Mouse (Mus musculus) neural tube, embryonic 10.5 days (tissue): ENCODE results near the gene Mecom.

ENCODE experiments used
- DNase-seq: peaks from one replicate; pipeline ENCODE4 v3.0.0-alpha.2; 2017; ENCODE audit warnings: low spot score; ENCODE audit errors: extremely low spot score

Mecom gene

GRCm38 (mm10) chr3:30043525-30043924 lies 504.3 kb downstream of the Mecom start:
- no peak for DNase-seq

GRCm38 (mm10) chr3:30038545-30038944 lies 509.3 kb downstream of the Mecom start:
- DNase-seq, result no peak

GRCm38 (mm10) chr3:30019961-30020360 lies 527.8 kb downstream of the Mecom start:
- no peak for DNase-seq

GRCm38 (mm10) chr3:30019411-30019810 lies 528.4 kb downstream of the Mecom start:
- no peak for DNase-seq

- peak; percentile 61 for DNase-seq
Measured at GRCm38 (mm10) chr3:30018202-30018601, 529.6 kb downstream of the Mecom start.

GRCm38 (mm10) chr3:30016766-30017165 lies 531.0 kb downstream of the Mecom start:
- DNase-seq, result no peak

GRCm38 (mm10) chr3:30014962-30015660 lies 532.7 kb downstream of the Mecom start:
- peak; percentile 73 for DNase-seq

- DNase-seq, result no peak
Measured at GRCm38 (mm10) chr3:30014279-30014678, 533.5 kb downstream of the Mecom start.

- no peak for DNase-seq
Measured at GRCm38 (mm10) chr3:30013416-30013815, 534.4 kb downstream of the Mecom start.

GRCm38 (mm10) chr3:30012666-30013365 lies 535.0 kb downstream of the Mecom start:
- peak; percentile 86 for DNase-seq

- DNase-seq, result peak; percentile 65
Measured at GRCm38 (mm10) chr3:30012150-30012549, 535.7 kb downstream of the Mecom start.

GRCm38 (mm10) chr3:30011712-30012111 lies 536.1 kb downstream of the Mecom start:
- DNase-seq, result no peak

- DNase-seq, result no peak
Measured at GRCm38 (mm10) chr3:30010889-30011288, 536.9 kb downstream of the Mecom start.

GRCm38 (mm10) chr3:30009596-30009995 lies 538.2 kb downstream of the Mecom start:
- no peak for DNase-seq

GRCm38 (mm10) chr3:30004888-30005405 lies 542.9 kb downstream of the Mecom start:
- DNase-seq, result no peak

GRCm38 (mm10) chr3:30000260-30000659 lies 547.5 kb downstream of the Mecom start:
- DNase-seq, result no peak

GRCm38 (mm10) chr3:29999035-29999434 lies 548.8 kb downstream of the Mecom start:
- no peak for DNase-seq

- no peak for DNase-seq
Measured at GRCm38 (mm10) chr3:29997068-29997467, 550.7 kb downstream of the Mecom start.

GRCm38 (mm10) chr3:29993346-29993745 lies 554.5 kb downstream of the Mecom start:
- DNase-seq, result no peak

- no peak for DNase-seq
Measured at GRCm38 (mm10) chr3:29991523-29991922, 556.3 kb downstream of the Mecom start.

GRCm38 (mm10) chr3:29984431-29984830 lies 563.4 kb downstream of the Mecom start:
- DNase-seq, result no peak

GRCm38 (mm10) chr3:29981259-29981910 lies 566.4 kb downstream of the Mecom start:
- no peak for DNase-seq
